Mouse (Mus musculus): ENCODE results near the gene Heg1. TPM values are rescaled to one million over a fixed set of nuclear protein-coding genes. Genes with fewer than 3 reads are reported as not detected.
A peak's percentile ranks its signal among the peaks of the same experiment; 100 is the strongest.

The Heg1 gene
- total and polyA plus RNA-seq, 3 experiments, result 40.8 to 77.1 (median 67.2) TPM

- Histone ChIP-seq H3K27ac (ENCODE audit: insufficient read depth, low read depth) (no peak overlapping the region), H3K36me3 (replicated peaks in 1 of 2; ENCODE audit: control insufficient read depth in 1 of 2, insufficient read depth in 1 of 2, low read length in 1 of 2) (peaks cover 70 to 83% of the 10 kb centered on the region in 2 experiments), H3K27me3 (replicated peaks) (no peaks in the 10 kb centered on the region), H3K9me3 (replicated peaks; ENCODE audit: low read length) (peaks cover 6% of the 10 kb centered on the region), H3K4me3 (replicated peaks in 1 of 3; ENCODE audit: low read depth in 2 of 3, low read length in 2 of 3, poor library complexity in 1 of 3) (no peak overlapping the region), H3K4me2 (ENCODE audit: insufficient read depth, low read depth, poor library complexity, severe bottlenecking) (no peak overlapping the region), H3K9ac (ENCODE audit: insufficient read depth, low read depth) (no peak overlapping the region), H3K79me2 (replicated peaks; ENCODE audit: control insufficient read depth, extremely low read depth, insufficient read depth, poor library complexity, severe bottlenecking) (peaks cover 33% of the 10 kb centered on the region), H3K4me1 (ENCODE audit: control insufficient read depth in 1 of 2, insufficient read depth in 2 of 2) (peaks cover 14 to 82% of the 10 kb centered on the region in 2 experiments)
- TF ChIP-seq CTCF (conservative IDR thresholded peaks at IDR 0.05 in 1 of 2, IDR thresholded peaks at IDR 0.05 in 1 of 2; ENCODE audit: low read depth in 2 of 2, low read length in 2 of 2) (peak in 1 of 2 experiments; percentile 45; a peak in 2 of 4 replicates), SMC3 (IDR thresholded peaks at IDR 0.05; ENCODE audit: low read depth, low read length) (peak; percentile 27), RAD21 (IDR thresholded peaks at IDR 0.05; ENCODE audit: low read depth, low read length) (peak; percentile 38; the same call in 1 of the 2 replicates), SIN3A (IDR thresholded peaks at IDR 0.05; ENCODE audit: low read length) (0 out of 2 replicates have a peak, but pooled peaks have one; percentile 7), GABPA (IDR thresholded peaks at IDR 0.05; ENCODE audit: insufficient replicate concordance, low read depth, low read length) (no peak)
- in situ Hi-C loops (cut with MboI; ENCODE audit: low pct_ligation_motif_present, low pct_unique_long_range_greater_than_20kb, low sequenced_read_pairs) (no loop called here), dilution Hi-C loops (cut with MboI; ENCODE audit: extremely low pct_ligation_motif_present, extremely low pct_unique_long_range_greater_than_20kb, low sequenced_read_pairs) (no loop called here)
- DNase-seq (ENCODE audit: extremely low read depth), result no peak
Observed at GRCm38 (mm10) chr16:33728427-33728826, 44.3 kb downstream of the Heg1 start.

DNA sequence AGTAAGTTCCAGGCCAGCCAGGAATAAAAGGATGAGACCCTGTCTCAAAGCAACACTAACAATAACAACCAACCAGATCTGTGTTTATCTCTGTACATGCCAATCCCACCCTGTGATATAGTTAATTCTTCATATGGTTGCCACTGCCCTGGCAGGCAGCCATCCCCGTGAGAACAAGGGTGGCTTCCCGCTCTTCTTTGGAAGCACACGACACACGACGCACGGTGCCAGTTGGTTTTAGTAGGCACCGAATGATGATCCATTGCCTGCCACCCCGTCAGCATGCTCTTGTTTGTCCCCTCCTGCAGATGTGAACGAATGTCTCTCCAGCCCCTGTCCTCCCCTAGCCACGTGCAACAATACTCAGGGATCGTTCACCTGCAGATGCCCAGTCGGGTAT, 47.1 kb downstream of the Heg1 start:
- Histone ChIP-seq H3K79me2 (replicated peaks; ENCODE audit: control insufficient read depth, extremely low read depth, insufficient read depth, poor library complexity, severe bottlenecking) (peaks cover 33% of the 10 kb centered on the region), H3K4me3 (replicated peaks in 1 of 3; ENCODE audit: low read depth in 2 of 3, low read length in 2 of 3, poor library complexity in 1 of 3) (peak overlapping the region in 1 of 3 experiments; percentile 1), H3K27me3 (replicated peaks) (no peaks in the 10 kb centered on the region), H3K36me3 (replicated peaks in 1 of 2; ENCODE audit: control insufficient read depth in 1 of 2, insufficient read depth in 1 of 2, low read length in 1 of 2) (peaks cover 63 to 81% of the 10 kb centered on the region in 2 experiments), H3K27ac (ENCODE audit: insufficient read depth, low read depth) (peak overlapping the region; percentile 81), H3K9me3 (replicated peaks; ENCODE audit: low read length) (no peaks in the 10 kb centered on the region), H3K9ac (ENCODE audit: insufficient read depth, low read depth) (no peak overlapping the region), H3K4me2 (ENCODE audit: insufficient read depth, low read depth, poor library complexity, severe bottlenecking) (no peak overlapping the region), H3K4me1 (ENCODE audit: control insufficient read depth in 1 of 2, insufficient read depth in 2 of 2) (peaks cover 29 to 98% of the 10 kb centered on the region in 2 experiments)
- in situ Hi-C loops (cut with MboI; ENCODE audit: low pct_ligation_motif_present, low pct_unique_long_range_greater_than_20kb, low sequenced_read_pairs), result loop anchor here (10.0 kb wide), 1 partner anchor 536 kb away; no protein-coding TSS in a partner anchor
- TF ChIP-seq EP300 (IDR thresholded peaks at IDR 0.05; ENCODE audit: low read length), result no peak
- no peak for TF ChIP-seq JUND (conservative IDR thresholded peaks at IDR 0.05; ENCODE audit: low read depth, low read length)
- no peak for TF ChIP-seq SMC3 (IDR thresholded peaks at IDR 0.05; ENCODE audit: low read depth, low read length)
- no peak for TF ChIP-seq ETS1 (conservative IDR thresholded peaks at IDR 0.05; ENCODE audit: low read depth, low read length)
- TF ChIP-seq BHLHE40 (IDR thresholded peaks at IDR 0.05; ENCODE audit: low read depth, low read length), result no peak
- no peak for TF ChIP-seq ZNF384 (IDR thresholded peaks at IDR 0.05; ENCODE audit: low read depth, low read length)
- no peak for TF ChIP-seq CHD2 (IDR thresholded peaks at IDR 0.05; ENCODE audit: low read length)
- TF ChIP-seq MYC (IDR thresholded peaks at IDR 0.05; ENCODE audit: low read depth, low read length), result no peak
- TF ChIP-seq ZMIZ1 (IDR thresholded peaks at IDR 0.05; ENCODE audit: low read depth, low read length), result no peak
- TF ChIP-seq TCF12 (IDR thresholded peaks at IDR 0.05; ENCODE audit: low read depth, low read length), result no peak
- TF ChIP-seq MEF2A (IDR thresholded peaks at IDR 0.05; ENCODE audit: borderline replicate concordance, low read depth, low read length), result no peak
- TF ChIP-seq MXI1 (IDR thresholded peaks at IDR 0.05; ENCODE audit: low read depth, low read length), result no peak
- TF ChIP-seq SIN3A (IDR thresholded peaks at IDR 0.05; ENCODE audit: low read length), result no peak
- no peak for TF ChIP-seq NELFE (IDR thresholded peaks at IDR 0.05; ENCODE audit: low read depth, low read length)
- TF ChIP-seq MAX (IDR thresholded peaks at IDR 0.05; ENCODE audit: low read length), result no peak
- TF ChIP-seq IRF4 (IDR thresholded peaks at IDR 0.05; ENCODE audit: low read depth, low read length), result no peak
- TF ChIP-seq HCFC1 (IDR thresholded peaks at IDR 0.05; ENCODE audit: low read depth, low read length), result no peak
- no peak for TF ChIP-seq ELF1 (IDR thresholded peaks at IDR 0.05; ENCODE audit: low read depth, low read length)
- no peak for TF ChIP-seq CTCF (conservative IDR thresholded peaks at IDR 0.05 in 1 of 2, IDR thresholded peaks at IDR 0.05 in 1 of 2; ENCODE audit: low read depth in 2 of 2, low read length in 2 of 2)
- no peak for TF ChIP-seq TBP (conservative IDR thresholded peaks at IDR 0.05; ENCODE audit: low read depth, low read length)
- dilution Hi-C loops (cut with MboI; ENCODE audit: extremely low pct_ligation_motif_present, extremely low pct_unique_long_range_greater_than_20kb, low sequenced_read_pairs), result no loop called here
- DNase-seq (ENCODE audit: extremely low read depth), result no peak

All from CH12.LX (cell line).